Mouse (Mus musculus): ENCODE measurements at regions not wholly inside any gene's neighbourhood (a gene's known extent, or its start where the extent isn't known, plus 50 kb on each side); places are given as distances from the start of the nearest gene placed in this dataset.

GRCm38 (mm10) chr14:78438064-78438677, 98.4 kb downstream of the Akap11 start:
- no peak for DNase-seq

GRCm38 (mm10) chr14:78436586-78436985, 100.0 kb downstream of the Akap11 start:
- peak; percentile 48 to 52 for DNase-seq

GRCm38 (mm10) chr14:78435982-78436381, 100.6 kb downstream of the Akap11 start:
- DNase-seq, result no peak

- no peak for DNase-seq
Measured at GRCm38 (mm10) chr14:78435561-78435960, 101.0 kb downstream of the Akap11 start.

GRCm38 (mm10) chr14:78434753-78435152, 101.9 kb downstream of the Akap11 start:
- no peak for DNase-seq

GRCm38 (mm10) chr14:78434126-78434525, 102.5 kb downstream of the Akap11 start:
- no peak for DNase-seq

GRCm38 (mm10) chr14:78432471-78432870, 104.1 kb downstream of the Akap11 start:
- DNase-seq, result peak; percentile 30 to 35

- no peak for DNase-seq
Measured at GRCm38 (mm10) chr14:78431931-78432330, 104.7 kb downstream of the Akap11 start.

- DNase-seq, result no peak
Measured at GRCm38 (mm10) chr14:78431406-78431805, 105.2 kb downstream of the Akap11 start.

- peak; percentile 18 to 25 for DNase-seq
Measured at GRCm38 (mm10) chr14:78428233-78429019, 108.2 kb downstream of the Akap11 start.

- DNase-seq, result no peak
Measured at GRCm38 (mm10) chr14:78427062-78427461, 109.5 kb downstream of the Akap11 start.

GRCm38 (mm10) chr14:78422601-78423000, 114.0 kb downstream of the Akap11 start:
- no peak for DNase-seq

- DNase-seq, result no peak
Measured at GRCm38 (mm10) chr14:78420966-78421365, 113.1 kb upstream of the Tnfsf11 start.

- no peak for DNase-seq
Measured at GRCm38 (mm10) chr14:78420176-78420575, 112.3 kb upstream of the Tnfsf11 start.

GRCm38 (mm10) chr14:78405568-78405967, 97.7 kb upstream of the Tnfsf11 start:
- peak; percentile 30 to 31 for DNase-seq

GRCm38 (mm10) chr14:78397914-78398313, 90.1 kb upstream of the Tnfsf11 start:
- DNase-seq, result no peak

GRCm38 (mm10) chr14:78395631-78396030, 87.8 kb upstream of the Tnfsf11 start:
- DNase-seq, result no peak

- no peak for DNase-seq
Measured at GRCm38 (mm10) chr14:78387011-78387410, 79.2 kb upstream of the Tnfsf11 start.

- no peak for DNase-seq
Measured at GRCm38 (mm10) chr14:78384370-78384769, 76.5 kb upstream of the Tnfsf11 start.

GRCm38 (mm10) chr14:78383256-78383709, 75.4 kb upstream of the Tnfsf11 start:
- peak; percentile 94 to 96 for DNase-seq

GRCm38 (mm10) chr14:78380011-78380410, 72.2 kb upstream of the Tnfsf11 start:
- DNase-seq, result no peak

GRCm38 (mm10) chr14:78376591-78376990, 68.7 kb upstream of the Tnfsf11 start:
- no peak for DNase-seq

- DNase-seq, result no peak
Measured at GRCm38 (mm10) chr14:78375746-78376495, 68.1 kb upstream of the Tnfsf11 start.
